Mouse (Mus musculus): ENCODE results near the gene Gm11937. TPM values are rescaled to one million over a fixed set of nuclear protein-coding genes. Genes with fewer than 3 reads are reported as not detected.
"Not testable (repeated sequence)": the region's sequence is repeated elsewhere in the genome, so short reads cannot be mapped to it uniquely, and the experiment has no call there.

The Gm11937 gene
- polyA plus RNA-seq, 1 experiment from 2014 or later: not detected

DNA sequence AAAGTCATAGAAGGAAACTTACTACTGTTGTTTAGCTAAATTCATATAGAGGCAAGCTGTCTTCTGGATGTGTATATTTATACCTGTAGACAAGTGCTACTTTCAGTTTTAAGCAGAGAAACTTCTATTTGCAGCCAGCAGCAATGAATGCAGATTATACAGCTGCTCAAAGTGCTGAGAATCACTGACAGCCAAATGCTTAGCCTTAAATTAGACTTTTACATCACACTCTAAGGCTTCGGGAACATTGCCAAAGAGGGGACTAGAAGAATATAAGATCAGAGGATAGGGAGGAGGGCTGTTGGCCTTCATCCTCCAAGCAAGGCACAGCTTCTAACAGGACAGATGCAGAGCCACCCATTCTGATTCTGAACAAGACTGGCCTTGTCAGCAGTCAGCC, 27.1 kb upstream of the Gm11937 start:
- no peak for ATAC-seq
- Histone ChIP-seq H3K27me3 (replicated peaks; ENCODE audit: control insufficient read depth, insufficient read depth, low read length) (no peaks in the 10 kb centered on the region), H3K4me2 (ENCODE audit: low read length) (no peak overlapping the region), H3K27ac (ENCODE audit: low read depth, low read length) (no peak overlapping the region), H3K9ac (ENCODE audit: low read length) (no peak overlapping the region), H3K36me3 (ENCODE audit: control insufficient read depth, insufficient read depth, low read length) (no peaks in the 10 kb centered on the region), H3K4me3 (ENCODE audit: low read depth, low read length) (no peak overlapping the region), H3K9me3 (replicated peaks; ENCODE audit: control insufficient read depth, low read length) (no peaks in the 10 kb centered on the region), H3K4me1 (ENCODE audit: control insufficient read depth, insufficient read depth, low read length) (no peaks in the 10 kb centered on the region)
- 50% methylated on average over 1 of the region's 1 CpGs for WGBS
- peak; percentile 19 for DNase-seq (ENCODE audit: low spot score)

DNA sequence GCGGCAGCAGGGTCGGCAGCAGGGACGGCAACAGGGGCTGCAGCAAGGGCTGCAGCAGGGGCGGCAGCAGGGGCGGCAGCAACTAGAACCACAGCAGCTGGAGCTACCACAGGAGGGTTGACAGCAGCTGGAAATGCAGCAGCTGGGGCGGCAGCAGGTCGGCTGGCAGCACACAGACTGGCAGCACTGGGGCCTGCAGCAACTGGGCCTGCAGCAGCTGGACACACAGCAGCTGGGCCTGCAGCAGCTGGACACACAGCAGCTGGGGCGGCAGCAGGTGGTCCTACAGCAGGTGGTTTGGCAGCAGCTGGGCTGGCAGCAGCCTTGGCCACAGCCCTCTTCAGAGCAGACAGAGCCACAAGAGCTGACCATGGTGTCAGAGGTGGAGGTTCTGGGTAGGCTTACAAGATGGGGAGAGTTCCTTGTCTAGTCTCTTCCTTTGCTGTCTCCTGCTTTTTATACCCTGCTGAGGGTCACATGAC, 24.7 kb upstream of the Gm11937 start, which contains the start of gene Krtap4-2:
TSS of gene Krtap4-2 (minus strand) at position 432 of the 482 bp plus-strand sequence.
- Histone ChIP-seq H3K36me3 (ENCODE audit: control insufficient read depth, insufficient read depth, low read length) (no peaks in the 10 kb centered on the region), H3K27me3 (replicated peaks; ENCODE audit: control insufficient read depth, insufficient read depth, low read length) (no peaks in the 10 kb centered on the region), H3K27ac (ENCODE audit: low read depth, low read length) (no peak within 1 kb of the TSS), H3K4me1 (ENCODE audit: control insufficient read depth, insufficient read depth, low read length) (no peaks in the 10 kb centered on the region), H3K4me2 (ENCODE audit: low read length) (no peak within 1 kb of the TSS), H3K9me3 (replicated peaks; ENCODE audit: control insufficient read depth, low read length) (no peaks in the 10 kb centered on the region), H3K4me3 (ENCODE audit: low read depth, low read length) (no peak within 1 kb of the TSS), H3K9ac (ENCODE audit: low read length) (no peak within 1 kb of the TSS)
- WGBS: 42% methylated on average over 8 of the region's 8 CpGs
- ATAC-seq (no peak), DNase-seq (ENCODE audit: low spot score) (no peak)

DNA sequence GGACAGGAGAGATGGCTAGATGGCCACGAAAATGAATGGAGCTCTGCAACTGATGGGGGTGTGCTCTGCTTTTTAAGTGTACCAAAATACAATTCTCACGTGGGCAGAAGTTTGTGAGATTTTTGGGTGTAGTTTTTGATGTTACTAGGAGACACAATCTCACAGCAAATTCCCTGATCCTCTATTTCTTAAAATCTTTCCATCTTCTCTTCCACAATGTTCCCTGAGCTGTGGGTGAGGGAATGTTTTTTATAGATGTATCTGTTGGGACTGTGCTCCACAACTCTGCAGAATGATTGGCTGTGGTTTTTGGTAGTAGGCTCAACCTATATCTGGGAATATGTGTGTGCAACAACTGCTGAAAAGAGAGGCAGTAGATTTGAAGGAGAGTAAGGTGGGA, 23.3 kb upstream of the Gm11937 start:
- H3K4me1 ChIP-seq (ENCODE audit: control insufficient read depth, insufficient read depth, low read length): no peaks in the 10 kb centered on the region
- no peak for ATAC-seq
- H3K27me3 ChIP-seq (replicated peaks; ENCODE audit: control insufficient read depth, insufficient read depth, low read length): no peaks in the 10 kb centered on the region
- H3K9me3 ChIP-seq (replicated peaks; ENCODE audit: control insufficient read depth, low read length): no peaks in the 10 kb centered on the region
- H3K9ac ChIP-seq (ENCODE audit: low read length): no peak overlapping the region
- no peak overlapping the region for H3K4me3 ChIP-seq (ENCODE audit: low read depth, low read length)
- H3K27ac ChIP-seq (ENCODE audit: low read depth, low read length): no peak overlapping the region
- no peak overlapping the region for H3K4me2 ChIP-seq (ENCODE audit: low read length)
- WGBS: 78% methylated on average over 2 of the region's 2 CpGs
- no peak for DNase-seq (ENCODE audit: low spot score)
- no peaks in the 10 kb centered on the region for H3K36me3 ChIP-seq (ENCODE audit: control insufficient read depth, insufficient read depth, low read length)

DNA sequence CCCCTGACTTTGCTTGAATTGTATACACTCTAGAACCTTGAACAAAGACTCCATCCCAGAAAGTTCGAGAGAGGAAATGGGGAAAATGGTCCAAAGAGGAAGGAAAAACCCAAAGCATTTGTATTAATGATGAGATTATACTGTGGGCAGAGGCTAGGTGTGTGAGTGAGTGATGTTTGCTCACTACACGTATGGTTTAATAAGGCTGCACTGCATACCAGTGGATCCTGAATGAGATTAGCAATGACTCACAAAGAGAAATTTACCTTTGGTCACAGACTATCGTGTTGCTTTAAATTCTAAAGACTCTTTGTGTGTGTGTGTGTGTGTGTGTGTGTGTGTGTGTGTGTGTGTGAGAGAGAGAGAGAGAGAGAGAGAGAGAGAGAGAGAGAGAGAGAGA, 20.9 kb upstream of the Gm11937 start:
- ATAC-seq: no peak
- WGBS: 73% methylated on average over 3 of the region's 3 CpGs

DNA sequence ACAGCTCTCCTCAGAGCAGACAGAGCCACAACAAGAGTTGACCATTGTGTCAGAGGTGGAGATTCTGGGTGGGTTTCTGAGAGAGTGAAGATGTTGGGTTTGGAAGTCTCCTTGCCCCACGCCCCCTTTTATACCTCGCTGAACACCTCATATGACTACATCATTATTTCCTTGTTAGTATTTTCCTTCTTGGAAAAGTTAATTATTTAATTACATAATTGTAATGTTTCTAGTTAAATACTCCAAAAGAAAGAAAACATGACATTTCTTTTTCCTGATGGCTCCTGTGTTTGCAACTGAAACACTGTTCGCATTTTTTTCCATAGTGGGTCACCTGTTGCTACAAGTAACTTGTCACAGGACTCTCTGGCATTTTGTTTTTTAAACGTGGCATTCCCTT, 18.1 kb upstream of the Gm11937 start, which contains the start of gene Krtap4-1:
TSS of gene Krtap4-1 (minus strand) at position 101 of the 400 bp plus-strand sequence.
- Histone ChIP-seq H3K4me3 (ENCODE audit: low read depth, low read length) (no peak within 1 kb of the TSS), H3K9ac (ENCODE audit: low read length) (no peak within 1 kb of the TSS), H3K4me2 (ENCODE audit: low read length) (no peak within 1 kb of the TSS), H3K36me3 (ENCODE audit: control insufficient read depth, insufficient read depth, low read length) (no peaks in the 10 kb centered on the region), H3K4me1 (ENCODE audit: control insufficient read depth, insufficient read depth, low read length) (no peaks in the 10 kb centered on the region), H3K27me3 (replicated peaks; ENCODE audit: control insufficient read depth, insufficient read depth, low read length) (no peaks in the 10 kb centered on the region), H3K27ac (ENCODE audit: low read depth, low read length) (no peak within 1 kb of the TSS), H3K9me3 (replicated peaks; ENCODE audit: control insufficient read depth, low read length) (no peaks in the 10 kb centered on the region)
- DNase-seq (ENCODE audit: low spot score) (no peak), ATAC-seq (no peak)
- 73% methylated on average over 4 of the region's 4 CpGs for WGBS

More for the DNA sequence above, 20.9 kb upstream of the Gm11937 start:
- Histone ChIP-seq H3K4me1 (ENCODE audit: control insufficient read depth, insufficient read depth, low read length) (no peaks in the 10 kb centered on the region), H3K36me3 (ENCODE audit: control insufficient read depth, insufficient read depth, low read length) (no peaks in the 10 kb centered on the region), H3K9me3 (replicated peaks; ENCODE audit: control insufficient read depth, low read length) (no peaks in the 10 kb centered on the region), H3K4me3 (ENCODE audit: low read depth, low read length) (no peak overlapping the region), H3K4me2 (ENCODE audit: low read length) (no peak overlapping the region), H3K9ac (ENCODE audit: low read length) (no peak overlapping the region), H3K27ac (ENCODE audit: low read depth, low read length) (no peak overlapping the region), H3K27me3 (replicated peaks; ENCODE audit: control insufficient read depth, insufficient read depth, low read length) (no peaks in the 10 kb centered on the region)
- no peak for DNase-seq (ENCODE audit: low spot score)

DNA sequence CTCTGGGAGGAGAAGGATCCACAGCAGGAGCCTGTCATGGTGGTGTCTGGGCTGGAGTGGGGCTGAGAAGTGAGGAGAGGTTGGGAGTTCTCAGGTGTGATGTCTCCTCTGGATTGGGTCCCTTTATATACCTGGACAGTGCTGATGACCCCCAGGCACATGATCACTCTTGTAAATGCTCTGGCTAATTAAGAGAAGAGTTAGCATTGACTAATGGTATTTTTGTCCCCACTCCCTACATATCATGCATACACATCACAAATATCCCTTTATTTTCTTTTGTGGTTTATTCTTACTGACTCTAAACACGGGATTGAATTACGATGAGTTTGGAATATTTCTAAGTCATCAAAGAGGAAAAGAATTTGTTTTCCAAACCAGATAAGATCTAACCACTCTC, 10.3 kb upstream of the Gm11937 start, which contains the start of gene Gm11562:
TSS of gene Gm11562 (minus strand) at position 101 of the 400 bp plus-strand sequence.
- no peak for ATAC-seq
- no peaks in the 10 kb centered on the region for H3K36me3 ChIP-seq (ENCODE audit: control insufficient read depth, insufficient read depth, low read length)
- 93% methylated on average over 2 of the region's 2 CpGs for WGBS

DNA sequence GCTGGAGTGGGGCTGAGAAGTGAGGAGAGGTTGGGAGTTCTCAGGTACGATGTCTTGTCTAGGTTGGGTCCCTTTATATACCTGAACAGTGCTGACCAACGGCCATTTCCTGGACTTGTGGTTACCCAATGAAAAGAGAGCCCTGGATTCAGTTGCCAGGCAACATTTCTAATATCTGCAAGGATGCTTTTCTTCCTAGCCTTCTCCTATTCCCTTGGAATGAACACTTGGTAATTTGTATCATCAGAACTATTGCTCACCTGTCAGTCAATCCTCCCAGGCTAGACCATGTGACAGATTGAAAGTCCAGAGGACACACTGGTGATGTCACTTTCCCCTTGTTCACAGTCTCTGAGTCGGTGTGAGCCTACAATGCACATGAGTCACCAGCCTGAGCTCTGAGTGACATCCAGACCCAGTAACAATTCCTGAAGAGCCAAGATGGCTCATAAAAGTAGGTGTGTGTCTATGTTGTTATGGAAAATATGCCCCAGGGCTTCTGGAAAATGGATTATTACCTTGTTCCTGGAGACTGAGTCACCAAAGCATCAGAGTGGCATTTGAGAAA, 4.9 kb upstream of the Gm11937 start, which contains the start of gene Krtap2-4:
TSS of gene Krtap2-4 (minus strand) at position 51 of the 568 bp plus-strand sequence.
- H3K9me3 ChIP-seq (replicated peaks; ENCODE audit: control insufficient read depth, low read length): no peaks in the 10 kb centered on the region
- H3K9ac ChIP-seq (ENCODE audit: low read length): no peak within 1 kb of the TSS
- H3K27me3 ChIP-seq (replicated peaks; ENCODE audit: control insufficient read depth, insufficient read depth, low read length): no peaks in the 10 kb centered on the region
- 66% methylated on average over 3 of the region's 3 CpGs for WGBS
- H3K27ac ChIP-seq (ENCODE audit: low read depth, low read length): no peak within 1 kb of the TSS
- no peaks in the 10 kb centered on the region for H3K36me3 ChIP-seq (ENCODE audit: control insufficient read depth, insufficient read depth, low read length)
- no peak within 1 kb of the TSS for H3K4me3 ChIP-seq (ENCODE audit: low read depth, low read length)
- H3K4me1 ChIP-seq (ENCODE audit: control insufficient read depth, insufficient read depth, low read length): no peaks in the 10 kb centered on the region
- ATAC-seq: no peak
- DNase-seq (ENCODE audit: low spot score): no peak
- no peak within 1 kb of the TSS for H3K4me2 ChIP-seq (ENCODE audit: low read length)

More for the DNA sequence above, 10.3 kb upstream of the Gm11937 start, which contains the start of gene Gm11562:
- DNase-seq (ENCODE audit: low spot score): no peak
- no peak within 1 kb of the TSS for H3K27ac ChIP-seq (ENCODE audit: low read depth, low read length)
- H3K27me3 ChIP-seq (replicated peaks; ENCODE audit: control insufficient read depth, insufficient read depth, low read length): no peaks in the 10 kb centered on the region
- H3K4me1 ChIP-seq (ENCODE audit: control insufficient read depth, insufficient read depth, low read length): no peaks in the 10 kb centered on the region
- H3K4me3 ChIP-seq (ENCODE audit: low read depth, low read length): no peak within 1 kb of the TSS
- H3K9ac ChIP-seq (ENCODE audit: low read length): no peak within 1 kb of the TSS
- no peaks in the 10 kb centered on the region for H3K9me3 ChIP-seq (replicated peaks; ENCODE audit: control insufficient read depth, low read length)
- H3K4me2 ChIP-seq (ENCODE audit: low read length): no peak within 1 kb of the TSS

DNA sequence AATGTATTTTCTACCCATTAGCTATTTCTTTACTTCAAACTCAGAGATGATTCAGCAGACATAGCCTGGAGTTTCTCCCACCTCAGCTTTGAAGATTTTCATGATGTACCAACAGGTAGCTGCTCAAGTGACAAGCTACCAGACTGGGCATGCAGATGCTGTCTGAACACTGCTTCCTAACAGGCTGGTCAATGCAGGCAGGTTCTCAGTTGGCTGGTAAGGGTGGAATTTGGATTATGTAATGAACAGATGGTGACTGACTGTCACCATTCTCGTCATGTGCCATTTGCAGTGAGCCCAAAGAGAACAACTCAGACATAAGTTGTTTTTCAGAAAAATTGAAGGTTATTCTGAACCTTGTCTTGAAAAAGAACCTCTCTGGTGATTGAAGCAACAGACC, 863 bp downstream of the Gm11937 start:
- no peaks in the 10 kb centered on the region for H3K4me1 ChIP-seq (ENCODE audit: control insufficient read depth, insufficient read depth, low read length)
- H3K27ac ChIP-seq (ENCODE audit: low read depth, low read length): no peak overlapping the region
- H3K4me2 ChIP-seq (ENCODE audit: low read length): no peak overlapping the region
- H3K9me3 ChIP-seq (replicated peaks; ENCODE audit: control insufficient read depth, low read length): no peaks in the 10 kb centered on the region
- H3K4me3 ChIP-seq (ENCODE audit: low read depth, low read length): no peak overlapping the region
- no peaks in the 10 kb centered on the region for H3K27me3 ChIP-seq (replicated peaks; ENCODE audit: control insufficient read depth, insufficient read depth, low read length)
- H3K9ac ChIP-seq (ENCODE audit: low read length): no peak overlapping the region
- no peak for ATAC-seq
- WGBS: 65% methylated on average over 1 of the region's 1 CpGs
- no peak for DNase-seq (ENCODE audit: low spot score)
- no peaks in the 10 kb centered on the region for H3K36me3 ChIP-seq (ENCODE audit: control insufficient read depth, insufficient read depth, low read length)

DNA sequence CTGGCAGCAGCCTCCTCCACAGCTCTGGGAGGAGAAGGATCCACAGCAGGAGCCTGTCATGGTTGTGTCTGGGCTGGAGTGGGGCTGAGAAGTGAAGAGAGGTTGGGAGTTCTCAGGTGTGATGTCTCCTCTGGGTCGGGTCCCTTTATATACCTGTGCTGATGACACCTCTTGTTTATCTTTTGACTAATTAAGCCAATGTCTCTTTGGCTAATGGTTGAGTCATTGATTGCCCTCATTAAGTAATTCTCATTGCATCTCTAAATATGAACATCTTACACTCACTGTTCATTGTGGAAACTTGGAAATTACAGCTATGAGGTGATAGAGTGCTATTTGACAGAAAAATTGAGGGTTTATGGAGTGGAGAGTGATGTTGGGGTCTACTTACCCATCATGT, 6.8 kb downstream of the Gm11937 start, which contains the start of gene Gm11938:
TSS of gene Gm11938 (minus strand) at position 101 of the 400 bp plus-strand sequence.
- H3K27me3 ChIP-seq (replicated peaks; ENCODE audit: control insufficient read depth, insufficient read depth, low read length); ATAC-seq; DNase-seq (ENCODE audit: low spot score); H3K9me3 ChIP-seq (replicated peaks; ENCODE audit: control insufficient read depth, low read length); H3K4me1 ChIP-seq (ENCODE audit: control insufficient read depth, insufficient read depth, low read length); H3K36me3 ChIP-seq (ENCODE audit: control insufficient read depth, insufficient read depth, low read length); H3K4me3 ChIP-seq (ENCODE audit: low read depth, low read length); H3K9ac ChIP-seq (ENCODE audit: low read length); H3K4me2 ChIP-seq (ENCODE audit: low read length); H3K27ac ChIP-seq (ENCODE audit: low read depth, low read length): not testable (repeated sequence)
- 75% methylated on average over 1 of the region's 1 CpGs for WGBS
